Mouse (Mus musculus) heart, adult 18-20 months (tissue): ENCODE data around the gene Rab33b. TPM values are rescaled to one million over a fixed set of nuclear protein-coding genes. Genes with fewer than 3 reads are reported as not detected.

ENCODE experiments used
- DNase-seq, 2 experiments: peaks; one replicate each; pipeline ENCODE4 v3.0.0; 2021 to 2022; ENCODE audit warnings: mixed read lengths in 1 of 2
- total RNA-seq, 2 experiments: library from RNA; stranded (reverse); gene quantifications; 2 replicates each; pipeline ENCODE4 v1.2.3; 2021

Rab33b gene
- total RNA-seq, 2 experiments from 2014 or later = 8.9 to 9.9 TPM

DNA sequence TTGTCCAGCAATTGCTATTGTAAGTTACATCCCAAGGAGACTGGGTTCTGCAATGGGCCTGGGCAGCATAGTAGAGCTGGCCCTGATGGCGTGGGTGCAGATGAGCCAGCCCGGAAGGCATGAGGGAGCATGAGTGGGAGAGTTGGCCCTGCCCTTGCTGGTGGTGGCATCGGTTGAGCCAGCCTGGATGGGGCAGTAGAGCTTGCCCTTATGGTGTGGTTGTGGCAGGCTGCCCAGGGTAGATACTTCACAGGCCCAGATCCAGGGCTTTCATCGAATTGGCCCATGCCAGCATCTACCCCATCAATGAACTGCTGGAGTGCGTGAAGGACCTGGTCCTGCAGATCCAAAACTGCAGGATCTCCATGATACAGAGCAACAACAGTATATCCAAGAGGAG is 28.3 kb downstream of the Rab33b start:
- peak in 1 of 2 experiments; percentile 11 for DNase-seq

DNA sequence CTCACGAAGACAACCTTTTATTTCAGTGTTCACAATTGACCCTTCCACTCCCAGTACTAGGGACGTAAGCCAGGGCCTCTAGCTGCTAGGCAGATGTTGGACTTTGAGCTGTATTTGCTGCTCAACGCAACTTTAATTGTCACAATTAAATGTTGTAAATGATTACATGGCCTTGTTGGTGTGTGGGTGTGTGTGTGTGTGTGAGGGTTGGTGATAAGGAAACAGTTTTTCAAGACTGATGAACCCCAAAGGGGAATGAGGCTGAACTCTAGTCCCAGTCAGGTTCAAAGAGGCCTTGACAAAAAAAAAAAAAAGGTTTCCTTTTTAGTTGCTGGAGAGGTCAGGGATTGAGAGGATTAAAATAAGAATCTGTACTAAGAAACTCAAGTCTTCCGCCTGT is 33.7 kb downstream of the Rab33b start:
- no peak for DNase-seq

DNA sequence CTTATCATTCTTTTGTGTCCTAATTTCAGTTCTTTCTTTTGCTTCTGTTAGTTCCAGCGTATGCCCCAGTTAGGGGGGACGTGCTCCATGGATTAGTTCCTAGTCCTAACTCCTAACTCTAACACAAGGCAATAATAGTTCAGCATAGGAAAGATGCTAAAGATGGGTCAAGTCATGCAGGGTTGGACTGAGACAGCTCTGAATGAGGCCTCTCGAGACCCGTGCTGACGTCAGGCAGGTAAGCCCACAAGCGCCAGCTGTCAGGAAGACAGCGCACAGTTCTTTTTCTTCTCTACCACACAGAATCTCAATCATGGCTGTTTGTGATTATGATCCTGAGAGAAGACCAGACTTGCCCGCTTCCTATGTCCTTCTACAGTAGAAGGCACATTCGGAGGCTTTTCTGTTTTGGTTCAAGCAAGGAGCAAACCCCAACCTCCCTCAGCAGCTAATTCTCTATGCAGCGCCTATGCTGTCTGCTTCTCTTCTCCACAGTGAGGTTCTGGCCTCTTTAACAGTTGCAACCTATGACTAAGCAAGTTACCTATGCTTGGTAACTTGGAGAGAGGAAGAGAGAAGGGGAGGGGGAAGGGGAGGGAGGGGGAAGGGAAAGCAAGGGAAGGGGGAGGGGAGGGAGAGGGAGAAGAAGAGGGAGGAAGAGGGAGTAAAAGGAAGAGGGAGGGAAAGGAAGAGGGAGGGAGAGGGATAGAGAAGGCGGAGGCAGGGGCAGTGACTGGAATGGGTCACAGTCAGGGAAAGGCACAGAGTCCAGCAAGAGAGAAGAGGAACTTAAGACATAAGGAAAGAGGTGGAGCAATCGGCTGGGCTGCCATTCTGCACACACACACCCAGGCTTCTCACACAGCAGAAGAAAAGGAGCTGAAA is 34.4 kb downstream of the Rab33b start:
- no peak for DNase-seq

DNA sequence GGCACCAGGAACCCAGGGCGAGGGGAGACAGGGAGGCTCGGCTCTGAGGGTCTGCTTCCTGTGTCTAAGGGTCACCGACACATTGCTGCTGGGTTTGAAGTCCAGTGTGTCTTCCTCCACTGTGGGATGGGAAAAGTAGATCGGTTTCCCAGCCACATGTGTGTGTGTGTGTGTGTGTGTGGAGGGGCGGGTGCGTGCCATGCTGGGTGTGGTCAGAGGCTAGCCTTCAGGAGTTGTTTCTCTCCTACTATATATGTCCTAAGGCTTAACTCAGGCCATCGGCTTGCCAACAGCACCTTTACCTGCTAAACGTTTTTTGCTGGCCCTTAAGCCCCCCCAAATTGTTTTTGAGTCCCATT is 35.0 kb downstream of the Rab33b start:
- DNase-seq = no peak

DNA sequence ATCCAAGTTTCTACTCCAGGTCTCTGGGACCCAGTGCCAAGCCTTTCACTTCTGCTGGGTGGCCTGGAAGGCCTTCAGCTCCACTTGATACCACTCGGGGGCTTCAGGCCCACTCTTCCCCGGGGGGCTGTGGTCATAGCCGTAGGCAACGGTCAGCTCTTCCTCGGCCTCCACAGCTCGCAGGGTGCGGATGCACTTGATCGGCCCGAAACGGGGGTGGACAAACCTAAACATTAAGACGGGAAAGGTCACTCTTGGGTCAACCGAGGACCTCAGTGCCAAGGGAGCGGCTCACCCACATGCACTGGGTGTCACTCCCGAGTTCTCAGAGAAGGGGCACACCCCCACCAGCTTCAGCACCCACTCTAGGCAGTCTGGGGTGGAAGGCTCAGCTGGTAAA is 37.5 kb downstream of the Rab33b start:
- no peak for DNase-seq

DNA sequence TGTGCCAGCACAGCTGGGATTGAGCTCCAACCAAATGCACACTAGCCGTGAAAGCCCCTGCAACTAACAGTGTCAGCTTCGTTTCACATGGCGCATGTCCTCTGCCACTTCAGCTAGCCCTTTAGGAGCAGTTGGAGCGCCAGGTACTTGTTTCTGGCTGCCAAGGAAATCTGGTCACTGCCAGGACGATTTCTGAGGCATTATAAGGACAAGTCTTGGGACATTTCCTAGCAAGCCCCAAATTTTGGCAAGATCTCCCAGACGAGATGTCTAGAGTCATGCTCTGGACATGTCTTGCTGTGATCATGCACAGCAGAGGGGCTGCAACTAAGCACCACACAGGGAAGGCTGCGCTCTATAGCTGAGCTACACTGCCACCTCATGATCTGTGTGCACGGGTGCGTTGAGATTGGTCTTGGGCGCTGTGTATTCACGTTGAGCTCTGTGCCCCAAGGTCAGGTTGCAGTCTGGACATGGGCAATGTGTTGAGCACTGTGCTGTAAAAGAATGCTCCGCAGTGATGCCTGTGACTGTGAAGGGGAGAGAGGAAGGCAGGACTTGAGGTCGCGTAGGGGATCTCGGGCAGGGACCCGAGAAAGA is 41.6 kb downstream of the Rab33b start:
- DNase-seq = no peak

DNA sequence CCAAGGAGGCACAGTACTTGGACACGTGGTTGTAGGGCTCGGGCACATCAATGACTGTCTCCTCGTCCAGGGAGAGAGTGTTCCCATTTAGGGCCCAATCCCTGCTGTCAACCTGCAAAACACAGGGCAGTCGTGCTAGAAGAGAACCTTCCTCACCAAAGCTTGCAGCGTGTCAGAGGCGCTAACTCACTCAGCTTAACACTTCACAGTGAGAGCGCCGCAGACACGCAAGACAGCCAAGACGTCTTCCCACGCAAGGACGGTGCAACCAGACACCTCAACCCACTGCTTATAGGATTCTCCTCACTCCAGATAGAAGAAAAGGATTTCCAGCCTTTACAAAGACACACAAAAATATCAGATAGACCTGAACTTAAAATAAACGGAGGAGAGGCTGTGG is 43.2 kb downstream of the Rab33b start:
- DNase-seq = no peak

DNA sequence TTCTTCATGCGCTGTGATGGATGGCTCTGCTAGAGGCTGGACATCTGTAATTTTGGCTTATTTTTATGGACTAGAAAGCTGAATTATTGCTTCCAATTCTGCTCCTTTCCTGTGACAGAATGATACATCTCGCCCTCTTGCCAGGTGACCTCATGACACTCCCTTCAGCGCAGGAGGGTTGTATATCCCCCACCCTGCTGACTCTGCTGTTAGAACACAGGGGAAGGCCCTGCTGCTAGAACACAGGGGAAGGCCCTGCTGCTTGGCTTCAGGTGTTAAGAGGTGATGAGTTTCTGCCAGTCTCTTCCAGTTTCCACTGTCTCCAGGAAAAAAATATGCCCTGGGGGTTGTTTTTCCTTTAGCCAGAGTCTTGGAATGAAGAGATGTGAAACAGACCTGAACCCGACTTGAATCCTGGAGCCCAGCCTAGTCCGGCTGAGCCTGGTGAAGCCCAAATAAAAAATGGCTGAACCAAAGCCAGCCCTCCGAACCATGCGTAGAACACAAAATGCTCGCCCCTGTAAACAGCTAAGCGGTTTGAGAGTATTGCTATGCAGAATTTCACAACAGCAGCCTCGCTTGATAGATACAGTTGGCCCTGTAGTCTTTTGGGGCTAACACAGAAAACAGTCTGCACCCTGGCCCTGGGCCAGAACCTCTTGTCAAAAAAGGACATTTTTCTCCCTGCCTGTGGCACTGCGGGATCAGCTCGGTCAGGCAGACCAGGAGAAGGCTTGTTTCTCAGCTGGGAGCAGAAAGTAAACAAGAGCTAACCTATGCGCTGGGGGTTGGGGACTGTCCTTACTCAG is 48.0 kb downstream of the Rab33b start:
- DNase-seq = peak; percentile 68

DNA sequence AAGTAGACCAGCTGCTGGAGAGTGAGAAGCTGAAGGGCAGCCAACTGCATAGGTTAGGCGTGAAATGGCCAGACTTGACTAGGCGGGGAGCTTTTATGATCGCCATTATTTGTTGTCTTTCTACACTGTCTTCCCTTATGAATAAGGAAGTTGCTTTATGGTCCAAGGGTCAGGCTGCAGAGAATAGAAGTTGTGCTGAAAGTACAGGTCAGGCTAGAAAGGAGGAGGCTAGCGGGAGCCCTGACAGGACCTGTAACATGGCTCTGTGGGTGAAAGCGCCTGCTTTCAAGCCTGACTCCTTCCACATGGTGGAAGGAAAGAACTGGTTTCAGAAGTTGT is 48.5 kb downstream of the Rab33b start:
- DNase-seq = no peak

DNA sequence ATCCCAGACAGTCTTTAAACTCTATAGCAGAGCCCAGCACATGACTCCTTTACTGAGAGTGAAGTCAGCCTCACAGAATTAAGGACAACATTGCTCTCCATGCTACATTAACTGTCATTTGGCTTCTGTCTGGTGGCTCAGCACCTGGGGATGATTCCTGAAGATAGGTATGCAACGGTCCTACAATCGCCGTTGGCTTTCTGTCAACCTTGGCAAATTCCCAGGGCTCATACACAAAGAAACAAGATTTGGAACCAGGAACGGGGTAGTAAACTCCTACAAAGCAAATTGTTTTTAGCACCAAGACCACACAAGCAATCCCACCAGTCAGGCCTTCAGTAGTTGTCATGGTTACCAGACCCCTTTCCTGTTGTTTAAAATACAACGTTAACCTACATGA is 49.9 kb downstream of the Rab33b start:
- DNase-seq = no peak

DNA sequence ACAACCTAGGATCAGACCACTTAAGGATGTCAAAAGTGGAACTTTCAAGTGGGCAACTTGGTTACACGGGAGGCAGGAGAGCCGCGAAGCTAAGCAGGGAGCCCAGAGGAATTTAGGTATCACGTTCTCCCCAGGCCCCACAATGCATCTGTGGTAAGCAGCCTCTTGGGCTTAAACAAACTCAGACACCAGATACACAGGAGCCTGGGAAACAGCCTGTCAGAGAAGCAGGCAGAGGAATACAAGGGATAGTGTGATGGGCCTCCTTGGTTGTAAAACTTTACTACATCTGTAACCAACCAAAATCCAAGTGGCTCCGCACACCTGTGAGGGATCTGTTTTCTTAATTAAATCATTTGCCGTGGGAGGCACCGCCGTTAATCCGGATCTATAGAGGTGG is 50.3 kb downstream of the Rab33b start:
- DNase-seq = no peak

DNA sequence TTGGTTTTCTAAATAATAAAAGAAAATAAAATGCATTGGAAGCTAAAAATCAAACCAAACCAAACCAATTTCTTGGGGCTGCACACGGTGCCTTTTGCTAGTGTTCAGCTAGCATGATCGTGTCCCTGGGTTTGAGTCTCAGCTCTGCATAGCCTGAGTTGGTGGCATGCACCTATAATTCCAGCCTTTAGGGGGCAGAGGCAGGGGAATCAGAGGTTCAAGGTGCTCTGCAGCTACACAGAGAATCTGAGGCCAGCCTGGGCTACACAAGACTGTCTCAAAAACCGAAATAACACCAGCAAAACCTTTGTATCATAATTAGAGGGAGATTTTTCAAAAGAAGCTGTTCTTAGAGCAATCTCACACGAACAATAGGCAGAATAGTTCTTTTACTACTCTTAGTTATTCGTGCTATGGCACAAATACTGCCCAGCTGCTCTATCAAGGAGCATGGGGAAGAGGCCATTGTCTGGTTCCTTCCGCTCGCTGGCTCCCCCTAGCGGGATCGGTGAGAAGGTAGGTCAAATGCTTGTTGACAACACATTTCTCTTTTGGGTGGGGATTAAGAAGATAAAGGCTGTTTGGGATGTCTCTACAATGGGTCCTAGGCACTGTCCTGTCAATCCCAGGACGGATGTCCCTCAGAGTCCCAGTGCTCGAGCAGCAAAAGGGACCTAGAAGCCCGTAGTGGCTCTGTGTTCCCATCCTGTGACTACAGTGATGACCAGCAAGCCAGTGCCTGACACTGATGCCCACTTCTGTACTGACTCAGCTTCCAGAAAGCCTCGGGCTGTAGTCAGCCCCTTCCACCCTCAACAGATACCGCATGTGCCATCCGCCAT is 56.1 kb downstream of the Rab33b start:
- DNase-seq = peak; percentile 72 to 89

DNA sequence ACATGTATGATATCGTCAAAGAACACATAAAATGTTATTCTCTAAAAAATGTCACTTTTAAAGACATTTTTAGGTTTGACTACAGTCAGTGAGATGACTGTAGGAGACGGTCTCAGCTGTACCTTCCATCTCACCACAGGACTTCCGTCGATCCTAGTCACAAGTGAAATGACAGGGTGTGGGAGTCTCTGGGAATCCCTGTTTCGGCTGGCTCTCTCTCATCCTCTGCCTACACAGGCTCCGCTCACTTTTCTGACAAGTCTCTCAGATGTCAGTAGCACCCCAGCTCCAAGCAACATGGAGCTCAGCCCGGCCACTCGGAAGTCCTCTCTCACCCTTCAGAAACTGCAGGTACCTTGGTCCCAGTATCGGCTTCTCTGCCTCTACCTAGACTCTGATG is 56.9 kb downstream of the Rab33b start:
- DNase-seq = no peak

DNA sequence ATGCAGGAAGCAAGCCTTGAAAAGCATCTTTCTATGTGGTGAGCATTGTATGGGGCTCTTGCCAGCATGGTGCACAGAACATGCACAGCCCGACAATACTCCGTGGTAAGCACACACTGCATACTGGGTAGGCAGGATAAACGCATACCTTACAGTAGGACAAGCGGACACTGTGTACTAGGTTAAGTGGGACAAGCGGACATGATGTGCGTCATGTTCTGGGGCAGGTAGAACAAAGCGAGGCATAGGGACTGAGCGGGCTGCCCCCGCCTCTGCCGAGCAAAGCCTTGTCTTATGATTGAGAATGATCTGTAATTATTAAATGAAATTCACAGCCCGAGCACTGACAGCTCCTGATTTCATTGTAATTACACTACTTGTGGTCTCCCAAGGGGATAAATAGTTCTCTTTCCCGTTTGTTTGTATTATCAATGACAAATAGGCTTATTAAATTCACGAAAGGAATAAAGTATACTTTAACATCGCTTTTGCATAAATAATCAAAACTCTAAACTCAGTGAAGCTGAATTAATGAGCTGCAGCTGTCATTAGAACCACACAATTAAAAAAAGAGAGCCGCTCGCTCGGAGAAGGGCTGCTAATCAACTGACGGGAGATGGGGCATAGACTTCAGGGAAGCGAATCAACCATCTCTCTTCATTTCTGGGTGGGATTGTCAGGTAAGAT is 60.9 kb downstream of the Rab33b start:
- no peak for DNase-seq

Other genes with a start within 250 kb of the Rab33b start
- gene Elf2, start 143.3 kb upstream of the Rab33b start, total RNA-seq = 10 to 100 TPM; 54.7 to 57.0 TPM
- under 1 TPM; 0.31 to 0.35 TPM for gene Mgarp, start 87.2 kb upstream of the Rab33b start, total RNA-seq
- 1,000 to 10,000 TPM; 1,753 to 1,760 TPM for gene Ndufc1, start 74.9 kb upstream of the Rab33b start, total RNA-seq
- 10 to 100 TPM; 54.8 TPM for gene Naa15, start 68.8 kb upstream of the Rab33b start, total RNA-seq
- 10 to 100 TPM; 46.0 to 53.0 TPM for gene Setd7, start 77.0 kb downstream of the Rab33b start, total RNA-seq
- 1 to 10 TPM in 1 of 2 experiments, under 1 TPM in 1; 0.65 to 2.5 TPM for gene Mgst2, start 176.4 kb downstream of the Rab33b start, total RNA-seq